Mouse (Mus musculus) brown adipose tissue, adult 24 weeks (tissue): ENCODE measurements at regions not wholly inside any gene's neighbourhood (a gene's known extent, or its start where the extent isn't known, plus 50 kb on each side); places are given as distances from the start of the nearest gene placed in this dataset.

Experiments
- H3K27ac ChIP-seq: fragments of 200-500 bp; replicated peaks from 2 replicates; pipeline ENCODE4 v1.5.1; 2012; ENCODE audit warnings: low read depth, mild to moderate bottlenecking, low read length
- H3K4me1 ChIP-seq: fragments of 200-500 bp; 2 replicates; pipeline ENCODE4 v1.6.1; 2012; ENCODE audit warnings: low read length, mixed read lengths; ENCODE audit not compliant: control insufficient read depth, insufficient read depth, insufficient read length
- H3K4me3 ChIP-seq: fragments of 200-500 bp; 2 replicates; pipeline ENCODE4 v1.5.1; 2012; ENCODE audit warnings: low read depth, mild to moderate bottlenecking, low read length, moderate library complexity; ENCODE audit not compliant: insufficient read depth

GRCm38 (mm10) chr10:117579210-117579609 is 50.1 kb upstream of the Cpm start:
- no peak overlapping the region for H3K4me3 ChIP-seq
- no peak overlapping the region for H3K27ac ChIP-seq
- no peaks in the 10 kb centered on the region for H3K4me1 ChIP-seq

- Histone ChIP-seq H3K4me3 (no peak overlapping the region), H3K4me1 (no peaks in the 10 kb centered on the region), H3K27ac (no peak overlapping the region)
Measured at GRCm38 (mm10) chr10:117578696-117579146, 50.6 kb upstream of the Cpm start.

- Histone ChIP-seq H3K27ac (no peak overlapping the region), H3K4me3 (no peak overlapping the region), H3K4me1 (no peaks in the 10 kb centered on the region)
Measured at GRCm38 (mm10) chr10:117577970-117578695, 51.2 kb upstream of the Cpm start.

GRCm38 (mm10) chr10:117576881-117577730 is 52.2 kb upstream of the Cpm start:
- Histone ChIP-seq H3K27ac (no peak overlapping the region), H3K4me3 (no peak overlapping the region), H3K4me1 (no peaks in the 10 kb centered on the region)

- H3K4me3 ChIP-seq, result no peak overlapping the region
- H3K4me1 ChIP-seq, result no peaks in the 10 kb centered on the region
- H3K27ac ChIP-seq, result no peak overlapping the region
Measured at GRCm38 (mm10) chr10:117576154-117576859, 53.0 kb upstream of the Cpm start.

GRCm38 (mm10) chr10:117575404-117576153 is 53.7 kb upstream of the Cpm start:
- Histone ChIP-seq H3K4me3 (no peak overlapping the region), H3K27ac (no peak overlapping the region), H3K4me1 (no peaks in the 10 kb centered on the region)

- Histone ChIP-seq H3K4me1 (no peaks in the 10 kb centered on the region), H3K27ac (no peak overlapping the region), H3K4me3 (no peak overlapping the region)
Measured at GRCm38 (mm10) chr10:117574915-117575314, 54.4 kb upstream of the Cpm start.

- H3K4me3 ChIP-seq, result no peak overlapping the region
Measured at GRCm38 (mm10) chr10:117574056-117574727, 55.1 kb upstream of the Cpm start.

GRCm38 (mm10) chr10:117573596-117573850 is 55.8 kb upstream of the Cpm start:
- H3K4me3 ChIP-seq, result no peak overlapping the region
- H3K27ac ChIP-seq, result no peak overlapping the region

More at GRCm38 (mm10) chr10:117574056-117574727, 55.1 kb upstream of the Cpm start:
- Histone ChIP-seq H3K4me1 (no peaks in the 10 kb centered on the region), H3K27ac (no peak overlapping the region)

GRCm38 (mm10) chr10:117572746-117573595 is 56.3 kb upstream of the Cpm start:
- Histone ChIP-seq H3K4me3 (no peak overlapping the region), H3K4me1 (no peaks in the 10 kb centered on the region), H3K27ac (no peak overlapping the region)

More at GRCm38 (mm10) chr10:117573596-117573850, 55.8 kb upstream of the Cpm start:
- H3K4me1 ChIP-seq, result no peaks in the 10 kb centered on the region

- Histone ChIP-seq H3K4me3 (no peak overlapping the region), H3K4me1 (no peaks in the 10 kb centered on the region), H3K27ac (no peak overlapping the region)
Measured at GRCm38 (mm10) chr10:117571891-117572573, 57.3 kb upstream of the Cpm start.

- Histone ChIP-seq H3K27ac (no peak overlapping the region), H3K4me3 (peak overlapping the region; percentile 31; the same call in 1 of the 2 replicates), H3K4me1 (no peaks in the 10 kb centered on the region)
Measured at GRCm38 (mm10) chr10:117570971-117571861, 58.1 kb upstream of the Cpm start.
